Mouse (Mus musculus) granulocyte monocyte progenitor cell, adult 5-6 weeks (primary cell): Measurements from ENCODE around the gene Ube2q2. TPM values are rescaled to one million over a fixed set of nuclear protein-coding genes. Genes with fewer than 3 reads are reported as not detected.
"Not testable (repeated sequence)": the region's sequence is repeated elsewhere in the genome, so short reads cannot be mapped to it uniquely, and the experiment has no call there.

Experiments used
- ATAC-seq: replicated peaks from 2 replicates; pipeline ENCODE4 v1.8.0; 2016; ENCODE audit warnings: mild to moderate bottlenecking, moderate TSS enrichment, inconsistent platforms; ENCODE audit not compliant: poor library complexity, severe bottlenecking
- total RNA-seq, 2 experiments: library from RNA; stranded (forward) in 1 of 2; stranded (reverse) in 1 of 2; fragments of 200-712, 200-1000 nt in 1 of 2; fragments of >200 nt in 1 of 2; fragmentation: Nextera tagmentation in 1 of 2; gene quantifications; 2 replicates each; pipeline ENCODE4 v1.2.3; 2014 to 2017

Gene Ube2q2
- total RNA-seq, 2 experiments from 2014 or later, result 37.6 to 51.0 TPM

DNA sequence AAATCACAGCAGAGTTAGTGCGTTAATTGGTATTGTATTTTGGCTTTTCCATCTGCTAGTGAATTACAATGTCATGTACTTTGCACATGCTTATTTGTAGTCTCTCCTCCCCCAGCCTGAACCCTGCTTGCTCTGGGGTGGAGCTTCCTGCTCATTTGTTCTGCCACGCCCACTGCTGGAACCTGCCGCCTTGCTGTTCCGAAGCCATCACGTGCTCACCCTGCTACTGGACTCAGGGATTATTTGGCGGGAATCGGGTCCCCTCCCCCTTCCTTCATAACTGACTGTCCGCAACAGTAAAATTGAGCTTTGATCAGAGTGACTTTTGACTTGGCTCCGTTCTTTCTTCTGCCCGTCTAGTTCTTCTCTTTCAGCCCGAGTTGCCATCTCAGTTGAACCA lies 84.4 kb downstream of the Ube2q2 start:
- ATAC-seq, result not testable (repeated sequence)

DNA sequence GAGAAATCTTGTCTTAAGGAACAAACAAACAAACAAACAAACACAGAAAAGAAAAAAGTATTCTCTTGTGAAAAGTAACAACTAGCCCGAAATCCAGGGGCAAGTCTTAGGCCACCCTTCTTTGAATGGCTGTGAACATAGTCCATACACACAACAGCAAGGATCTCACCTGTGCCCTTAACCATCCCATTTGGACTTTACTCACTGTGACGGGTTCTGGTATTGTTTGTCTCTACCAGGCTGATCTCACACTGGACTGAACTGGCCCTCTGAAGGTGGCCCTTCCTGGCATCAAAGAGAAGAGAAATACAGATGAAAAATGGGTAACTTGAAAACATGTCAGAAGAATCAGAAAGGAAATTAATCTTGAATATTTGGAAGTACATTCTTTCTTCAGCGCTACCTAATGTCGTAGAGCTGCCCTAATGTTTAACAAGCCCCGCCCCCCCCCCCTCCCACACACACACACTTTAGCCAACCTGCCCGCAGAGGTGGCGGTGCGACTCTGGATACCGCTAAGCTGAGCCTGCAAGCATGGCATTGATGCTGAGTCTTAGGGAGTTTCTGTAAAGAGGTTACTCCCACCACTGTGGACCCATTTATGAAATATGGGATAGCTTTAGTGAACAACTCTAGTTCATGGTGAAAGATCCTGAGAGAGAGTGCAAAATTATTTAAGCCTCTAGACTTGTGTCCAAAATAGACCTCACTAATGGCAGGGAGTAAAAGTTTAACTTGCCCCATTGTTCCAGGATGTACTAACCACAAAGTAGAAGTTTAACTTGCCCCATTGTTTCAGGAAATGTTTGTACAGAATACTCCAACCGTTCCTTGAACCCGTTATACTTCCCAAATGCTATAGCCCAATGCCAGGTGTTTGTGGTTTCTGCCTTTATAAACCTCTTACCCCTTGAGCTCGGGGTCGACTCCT lies 87.8 kb downstream of the Ube2q2 start:
- ATAC-seq, result no peak

DNA sequence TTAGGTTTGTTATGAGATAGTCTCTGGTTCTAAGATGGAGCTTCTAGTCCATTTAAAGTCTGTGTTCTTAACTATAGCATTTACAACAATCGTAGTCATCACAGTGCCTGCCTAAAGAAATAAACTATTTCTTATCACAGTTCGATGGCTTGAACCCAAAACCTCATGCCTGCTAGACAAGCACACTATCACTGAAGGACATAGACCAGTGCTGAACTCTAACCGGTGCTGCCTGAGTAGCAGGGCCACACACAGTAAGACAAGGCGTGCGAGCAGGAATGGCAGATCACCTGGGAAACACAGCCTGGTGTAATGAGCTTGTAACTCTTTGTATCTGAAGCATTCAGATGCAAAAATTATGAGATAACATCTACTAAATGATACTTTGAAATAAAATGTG lies 92.2 kb downstream of the Ube2q2 start:
- no peak for ATAC-seq

DNA sequence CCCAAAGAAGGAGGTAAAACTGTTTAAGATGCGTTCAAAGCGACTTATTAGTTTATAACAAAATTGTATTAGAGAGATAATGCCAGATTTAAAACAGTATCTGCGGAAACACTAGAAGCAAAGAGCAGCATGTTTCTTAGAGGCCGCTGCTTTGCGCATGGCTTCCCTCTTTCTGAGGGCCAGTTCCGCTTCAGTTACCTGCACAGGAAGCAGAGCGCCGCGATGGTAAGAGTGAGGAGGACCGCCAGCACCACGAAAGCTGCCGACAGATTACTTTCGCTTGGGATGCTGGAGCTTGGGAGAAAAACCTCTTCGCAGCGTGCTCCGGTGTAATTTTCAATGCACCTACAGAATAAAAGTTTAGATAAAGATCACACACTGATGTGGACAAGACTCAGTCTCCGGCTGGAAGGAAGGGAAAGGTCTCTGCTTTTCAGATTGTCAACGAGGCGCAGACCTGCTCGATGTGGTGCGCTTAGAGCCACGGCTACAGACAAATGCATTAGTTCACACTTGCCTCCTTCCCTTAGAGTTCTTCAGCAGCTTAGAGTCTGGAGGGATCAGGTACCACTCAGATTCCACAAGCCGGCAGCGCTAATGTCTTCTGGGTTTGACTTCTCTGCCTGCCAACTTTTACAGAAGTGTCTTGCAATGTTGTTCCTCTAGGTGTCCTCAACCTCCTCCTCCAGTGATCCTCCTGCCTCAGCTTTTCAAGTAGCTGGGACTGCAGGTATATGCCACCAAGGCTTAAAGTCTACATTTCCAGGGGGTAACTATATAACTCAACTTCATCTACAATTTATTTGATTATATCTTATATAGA lies 93.4 kb downstream of the Ube2q2 start:
- ATAC-seq, result peak; percentile 76

DNA sequence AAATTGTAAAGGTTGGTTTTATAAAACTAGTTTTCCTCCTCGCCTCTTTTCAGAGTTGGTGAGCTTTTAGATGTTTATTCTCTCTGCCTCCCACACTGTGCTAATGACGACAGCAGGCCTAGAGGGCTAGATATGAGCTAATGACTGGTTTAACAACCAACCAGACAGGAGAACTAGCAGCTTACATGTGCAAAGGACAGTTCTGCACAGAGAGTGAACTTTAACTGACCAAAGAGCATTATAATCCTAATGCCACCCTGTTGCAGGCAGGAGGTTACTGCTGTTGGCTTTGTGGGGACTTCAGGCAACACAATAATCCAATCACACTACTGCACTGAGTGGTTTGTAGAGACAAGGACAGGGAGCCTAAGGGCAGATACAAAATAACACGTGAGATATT lies 94.6 kb downstream of the Ube2q2 start:
- no peak for ATAC-seq

DNA sequence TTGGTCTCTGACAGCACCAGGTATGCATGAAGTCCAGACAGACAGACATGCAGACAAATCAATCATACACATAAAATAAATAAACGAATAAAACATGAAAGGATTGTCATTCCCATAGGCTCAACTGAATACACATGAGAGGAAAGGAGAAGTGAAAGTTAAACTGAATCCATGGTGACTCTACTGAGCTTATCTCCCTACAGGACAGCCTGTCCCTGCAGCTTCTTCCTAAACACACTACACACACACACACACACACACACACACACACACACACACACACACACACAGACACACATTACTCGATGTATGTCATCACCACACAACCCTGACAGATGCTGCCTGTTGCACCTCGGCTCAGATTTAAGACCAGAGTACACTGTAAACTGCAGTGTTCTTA lies 95.4 kb downstream of the Ube2q2 start:
- peak; percentile 85 for ATAC-seq

DNA sequence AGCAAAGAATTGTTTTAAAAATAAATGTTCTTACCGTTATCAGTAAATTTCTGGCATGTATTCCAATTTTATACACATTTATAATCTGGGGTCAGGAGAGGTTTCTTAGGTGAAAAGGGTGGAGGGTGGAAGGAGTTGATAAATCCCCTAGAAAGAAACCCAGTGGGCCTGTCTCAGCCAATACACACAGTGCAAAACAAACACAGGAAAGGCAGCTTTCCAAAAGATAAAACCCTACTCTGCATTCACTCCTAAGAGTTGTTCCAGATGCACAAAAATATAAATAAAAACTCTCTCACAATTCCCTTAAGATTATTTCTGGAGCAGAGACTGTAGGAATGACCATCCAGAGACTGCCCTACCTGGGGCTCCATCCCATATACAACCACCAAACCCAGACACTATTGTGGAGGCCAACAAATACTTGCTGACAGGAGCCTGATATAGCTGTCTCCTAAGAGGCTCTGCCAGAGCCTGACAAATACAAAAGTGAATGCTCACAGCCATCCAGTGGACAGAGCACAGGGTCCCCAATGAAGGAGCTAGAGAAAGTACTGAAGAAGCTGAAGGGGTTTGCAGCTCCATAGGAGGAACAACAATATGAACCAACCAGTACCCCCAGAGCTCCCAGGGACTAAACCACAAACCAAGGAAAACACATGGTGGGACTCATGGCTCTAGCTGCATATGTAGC lies 96.5 kb downstream of the Ube2q2 start:
- not testable (repeated sequence) for ATAC-seq

DNA sequence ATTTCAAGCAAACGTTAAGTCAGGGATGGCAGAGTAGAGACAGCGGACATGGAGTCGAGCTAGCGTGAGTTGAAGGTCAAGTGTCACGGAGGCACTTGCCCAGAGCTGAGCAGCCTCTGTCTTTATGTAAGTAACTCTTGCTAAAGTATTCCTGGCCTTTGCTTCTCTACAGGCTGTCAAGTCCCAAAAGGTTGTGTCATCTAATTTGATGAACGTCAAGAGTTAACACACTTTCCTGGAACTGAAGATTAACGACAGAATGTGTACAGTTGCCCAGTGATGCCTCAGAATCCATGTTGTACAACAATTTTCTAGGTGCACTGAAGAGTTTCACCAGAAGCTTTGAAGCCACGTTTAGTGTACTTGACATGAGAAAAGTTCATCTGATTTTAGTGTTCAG lies 97.8 kb downstream of the Ube2q2 start:
- no peak for ATAC-seq

DNA sequence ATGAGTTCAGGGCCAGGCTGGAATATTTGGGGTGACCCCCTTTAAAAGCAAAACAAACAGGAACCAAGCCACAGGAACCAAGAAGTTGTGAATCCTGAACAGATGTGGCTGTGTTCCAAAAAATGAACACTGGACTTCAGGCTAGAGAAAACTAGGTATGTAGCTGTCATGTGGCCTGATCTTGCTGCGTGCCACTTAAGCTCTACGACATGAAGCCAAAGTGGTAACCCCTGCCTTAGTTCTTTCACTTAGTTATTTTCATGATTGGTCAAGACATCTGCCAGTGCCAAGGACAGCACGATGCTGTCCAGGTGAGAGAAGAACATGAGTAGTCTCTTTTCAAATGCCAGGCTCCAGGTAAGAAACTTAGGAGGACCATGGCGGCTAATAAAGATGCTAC lies 98.3 kb downstream of the Ube2q2 start:
- ATAC-seq, result no peak

DNA sequence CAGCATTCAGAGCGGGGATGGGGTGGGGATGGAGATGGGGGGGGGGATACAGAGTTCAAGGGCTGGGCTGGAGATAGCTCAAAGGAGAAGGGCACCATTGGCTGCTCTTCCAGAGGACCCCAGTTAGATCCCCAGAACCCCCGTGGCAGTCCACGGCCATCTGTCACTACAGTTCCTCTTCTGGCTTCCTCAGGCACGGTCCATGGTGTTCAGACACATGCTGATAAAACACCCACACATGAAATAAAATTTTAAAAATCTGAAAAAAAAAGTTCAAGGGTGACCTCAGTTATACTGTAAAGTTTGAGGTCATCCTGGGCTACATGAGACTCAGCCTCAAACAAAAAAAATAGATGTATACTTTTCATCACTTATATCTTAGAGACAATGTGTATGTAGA lies 99.8 kb downstream of the Ube2q2 start:
- ATAC-seq, result no peak

DNA sequence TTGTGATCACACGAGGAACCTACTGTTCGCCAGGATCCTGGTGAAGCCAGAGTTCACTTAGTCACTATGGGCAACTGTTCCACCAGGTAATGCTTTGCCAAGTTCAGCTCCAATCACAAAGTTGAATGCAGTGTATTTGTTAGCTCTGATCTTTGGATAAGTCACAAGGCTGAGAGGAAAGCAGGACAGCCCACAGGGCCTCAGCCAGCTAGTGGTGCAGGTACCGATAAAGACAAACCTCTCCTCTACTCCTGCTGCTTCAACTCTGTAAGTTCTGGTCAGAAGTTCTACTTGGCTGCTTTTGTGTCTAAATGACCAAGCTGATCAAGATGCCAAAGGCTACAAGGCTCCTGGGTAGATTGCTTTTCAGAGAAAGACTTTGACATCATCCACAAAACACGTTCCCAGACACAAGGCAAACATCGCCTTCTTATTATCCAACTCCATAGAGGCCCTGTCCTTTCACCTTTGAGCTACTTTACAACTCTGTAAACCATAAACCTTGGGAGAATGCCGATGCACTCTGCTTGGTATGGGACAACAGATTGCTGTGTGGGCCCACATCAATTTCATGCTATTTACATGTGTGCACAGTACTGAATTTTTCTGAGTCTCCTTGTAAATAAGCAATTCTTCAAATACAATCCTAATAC lies 102.1 kb downstream of the Ube2q2 start:
- no peak for ATAC-seq

DNA sequence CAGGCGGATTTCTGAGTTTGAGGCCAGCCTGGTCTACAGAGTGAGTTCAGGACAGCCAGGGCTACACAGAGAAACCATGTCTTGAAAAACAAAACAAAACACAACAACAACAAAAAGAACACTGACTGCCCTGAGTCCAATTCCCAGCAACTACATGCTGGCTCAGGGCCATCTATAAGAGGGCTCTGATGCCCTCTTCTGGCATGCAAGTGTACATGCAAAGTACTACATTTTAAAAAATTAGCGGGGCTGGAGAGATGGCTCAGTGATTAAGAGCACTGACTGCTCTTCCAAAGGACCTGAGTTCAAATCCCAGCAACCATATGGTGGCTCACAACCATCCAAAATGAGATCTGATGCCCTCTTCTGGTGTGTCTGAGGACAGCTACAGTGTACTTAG lies 103.4 kb downstream of the Ube2q2 start:
- not testable (repeated sequence) for ATAC-seq

DNA sequence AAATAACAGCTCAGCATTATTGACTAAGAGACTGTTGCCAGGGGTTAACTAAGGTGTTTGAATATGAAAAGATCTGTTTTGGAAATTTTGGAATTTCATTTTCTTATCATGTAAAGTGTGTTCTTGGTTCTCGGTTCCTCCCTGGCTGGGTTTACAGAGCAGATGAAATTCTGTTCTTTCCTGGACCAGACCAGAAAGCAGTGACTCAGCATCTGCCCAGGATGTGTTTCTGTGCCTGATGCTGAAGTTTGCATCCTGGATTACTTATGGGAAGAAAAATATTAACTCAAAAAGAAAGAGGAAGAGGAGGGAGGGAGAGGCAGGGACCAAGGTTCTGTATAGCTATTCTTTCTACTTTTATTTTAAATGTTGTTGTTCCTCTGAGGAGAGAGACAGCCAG lies 105.2 kb downstream of the Ube2q2 start:
- no peak for ATAC-seq

DNA sequence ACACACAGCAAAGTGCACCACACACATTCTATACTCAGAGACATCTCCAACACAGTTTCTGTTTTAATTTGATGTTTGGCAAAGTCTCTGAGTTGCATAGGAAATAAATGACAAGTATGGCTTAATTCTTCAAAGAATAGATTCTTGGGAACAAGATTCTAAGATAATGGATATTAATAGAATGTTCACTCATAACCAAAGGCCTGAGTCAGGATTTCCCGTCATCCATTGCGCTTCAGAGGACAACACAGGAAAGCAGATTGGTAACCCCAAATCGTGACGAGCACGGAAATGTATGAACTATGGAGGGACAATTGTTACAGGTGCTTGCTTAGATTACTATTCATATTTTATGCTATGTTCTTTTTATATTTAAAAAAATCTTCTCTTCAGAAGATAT lies 106.4 kb downstream of the Ube2q2 start:
- no peak for ATAC-seq

DNA sequence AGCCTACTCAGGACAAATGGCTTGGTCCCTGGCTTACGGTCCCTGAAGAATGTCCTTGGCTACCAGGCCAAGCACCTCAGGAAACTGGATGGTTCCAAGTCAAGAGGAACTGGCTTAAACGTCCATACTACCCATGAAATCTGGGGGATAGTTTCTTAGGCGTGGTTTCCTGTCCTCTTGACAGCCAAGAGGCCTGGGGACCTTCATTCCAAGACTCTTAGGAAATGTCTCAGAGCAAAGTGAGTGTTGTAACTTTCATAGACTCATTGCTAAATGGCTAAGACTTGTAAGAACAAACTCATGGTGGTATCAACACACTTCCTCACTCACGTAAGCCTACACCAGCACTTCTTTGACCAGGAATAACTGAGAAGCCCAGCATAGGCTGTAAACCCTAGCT lies 107.0 kb downstream of the Ube2q2 start:
- ATAC-seq, result peak; percentile 89

DNA sequence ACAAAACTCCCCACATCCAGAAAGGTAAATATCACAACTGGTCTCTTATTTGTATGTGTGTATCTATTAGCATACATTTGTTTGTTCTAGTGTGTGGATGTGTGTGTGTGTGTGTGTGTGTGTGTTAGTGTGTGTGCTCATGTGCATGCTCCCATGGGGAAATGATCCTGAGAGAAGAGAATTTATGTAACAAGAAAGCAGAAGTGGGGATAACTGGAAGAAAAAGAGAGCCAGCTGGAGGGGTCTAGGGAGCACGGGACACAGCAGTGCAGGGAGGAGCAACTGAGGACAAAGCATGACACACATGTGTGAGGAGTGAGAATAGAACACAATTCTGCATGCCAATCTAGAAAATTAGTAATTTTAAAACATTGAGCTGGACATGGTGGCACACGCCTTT lies 108.5 kb downstream of the Ube2q2 start:
- peak; percentile 70 for ATAC-seq
